Mouse (Mus musculus) cortical plate, adult 2 months (tissue): Measurements from ENCODE around the gene Uhrf2.

Experiments used
- CTCF ChIP-seq: fragments of 200-500 bp; IDR thresholded peaks from 2 replicates; pipeline ENCODE4 v1.5.1; 2011; ENCODE audit warnings: mild to moderate bottlenecking, control low read depth, low read length; ENCODE audit not compliant: insufficient read depth; ENCODE audit errors: extremely low read depth
- POLR2A ChIP-seq: fragments of 200-500 bp; IDR thresholded peaks from 2 replicates; pipeline ENCODE4 v1.6.1; 2011; ENCODE audit warnings: mild to moderate bottlenecking, low read length, control low read depth; ENCODE audit not compliant: insufficient read depth; ENCODE audit errors: extremely low read depth

GRCm38 (mm10) chr19:30043691-30044090 lies 13.4 kb downstream of the Uhrf2 start:
- no peak for TF ChIP-seq POLR2A
- TF ChIP-seq CTCF: no peak
